Mouse (Mus musculus): ENCODE results near the gene Emid1.

GRCm38 (mm10) chr11:5125713-5126112, 26.3 kb downstream of the Emid1 start:
- TF ChIP-seq CTCF (IDR thresholded peaks at IDR 0.05; ENCODE audit: borderline replicate concordance, insufficient read depth, low read depth, low read length) = no peak
- TF ChIP-seq POLR2A (IDR thresholded peaks at IDR 0.05; ENCODE audit: borderline replicate concordance, insufficient read depth, low read length) = no peak
